Mouse (Mus musculus): ENCODE measurements around the gene Gm20481. TPM values are rescaled to one million over a fixed set of nuclear protein-coding genes. Genes with fewer than 3 reads are reported as not detected.
"Not testable (repeated sequence)": the region's sequence is repeated elsewhere in the genome, so short reads cannot be mapped to it uniquely, and the experiment has no call there.

Gm20481 gene
- polyA plus RNA-seq, 1 experiment, result not detected

GRCm38 (mm10) chr17:34959130-34959778 is 10.5 kb upstream of the Gm20481 start, which contains the start of gene Hspa1b:
TSS of gene Hspa1b (minus strand) at chr17:34959238.
- not testable (repeated sequence) for H3K79me2 ChIP-seq (ENCODE audit: control insufficient read depth, insufficient read depth); H3K27me3 ChIP-seq (ENCODE audit: control insufficient read depth, insufficient read depth, insufficient read length); H3K36me3 ChIP-seq (ENCODE audit: control insufficient read depth, insufficient read depth)
- Histone ChIP-seq H3ac (ENCODE audit: control insufficient read depth, insufficient read length) (peak within 1 kb of the TSS; percentile 30), H3K4me3 (peak within 1 kb of the TSS; percentile 40), H3K4me2 (ENCODE audit: low read depth) (peak within 1 kb of the TSS; percentile 91)
- TF ChIP-seq POLR2A (IDR thresholded peaks at IDR 0.05; ENCODE audit: insufficient read length, low read depth) (peak; percentile 72), POLR2AphosphoS2 (IDR thresholded peaks at IDR 0.05; ENCODE audit: insufficient read length, low read depth) (peak; percentile 85)

GRCm38 (mm10) chr17:34959881-34960515 is 9.7 kb upstream of the Gm20481 start:
- TF ChIP-seq SRF (IDR thresholded peaks at IDR 0.05; ENCODE audit: control insufficient read depth, insufficient read length, low read depth) (no peak), POLR2A (IDR thresholded peaks at IDR 0.05; ENCODE audit: insufficient read length, low read depth) (peak; percentile 7), POLR2AphosphoS2 (IDR thresholded peaks at IDR 0.05; ENCODE audit: insufficient read length, low read depth) (no peak)
- Histone ChIP-seq H3K36me3 (ENCODE audit: control insufficient read depth, insufficient read depth) (no peaks in the 10 kb centered on the region), H3ac (ENCODE audit: control insufficient read depth, insufficient read length) (peak overlapping the region; percentile 30), H3K79me2 (ENCODE audit: control insufficient read depth, insufficient read depth) (no peaks in the 10 kb centered on the region), H3K4me3 (peak overlapping the region; percentile 40), H3K4me2 (ENCODE audit: low read depth) (peak overlapping the region; percentile 91), H3K27me3 (ENCODE audit: control insufficient read depth, insufficient read depth, insufficient read length) (no peaks in the 10 kb centered on the region)

GRCm38 (mm10) chr17:34960702-34961493 is 8.8 kb upstream of the Gm20481 start:
- Histone ChIP-seq H3K4me2 (ENCODE audit: low read depth) (peak overlapping the region; percentile 91), H3K36me3 (ENCODE audit: control insufficient read depth, insufficient read depth) (no peaks in the 10 kb centered on the region), H3K4me3 (peak overlapping the region; percentile 40), H3K79me2 (ENCODE audit: control insufficient read depth, insufficient read depth) (no peaks in the 10 kb centered on the region), H3ac (ENCODE audit: control insufficient read depth, insufficient read length) (no peak overlapping the region), H3K27me3 (ENCODE audit: control insufficient read depth, insufficient read depth, insufficient read length) (no peaks in the 10 kb centered on the region)
- no peak for TF ChIP-seq TCF12 (IDR thresholded peaks at IDR 0.05; ENCODE audit: insufficient read depth, poor library complexity, severe bottlenecking)
- TF ChIP-seq MYOD1 (IDR thresholded peaks at IDR 0.05; ENCODE audit: control insufficient read depth in 1 of 3, insufficient read length in 2 of 3, low read depth in 2 of 3), result no peak
- TF ChIP-seq USF1 (IDR thresholded peaks at IDR 0.05; ENCODE audit: low read depth), result no peak
- TF ChIP-seq E2F4 (IDR thresholded peaks at IDR 0.05; ENCODE audit: insufficient read depth), result no peak
- no peak for TF ChIP-seq MAX (IDR thresholded peaks at IDR 0.05; ENCODE audit: low read depth)
- TF ChIP-seq TCF3 (IDR thresholded peaks at IDR 0.05; ENCODE audit: insufficient read length, low read depth), result no peak
- no peak for TF ChIP-seq POLR2AphosphoS2 (IDR thresholded peaks at IDR 0.05; ENCODE audit: insufficient read length, low read depth)
- TF ChIP-seq CEBPB (IDR thresholded peaks at IDR 0.05; ENCODE audit: insufficient read depth, poor library complexity, severe bottlenecking), result no peak
- no peak for TF ChIP-seq REST (IDR thresholded peaks at IDR 0.05; ENCODE audit: insufficient read depth, insufficient read length)
- no peak for TF ChIP-seq MYOG (IDR thresholded peaks at IDR 0.05; ENCODE audit: control insufficient read depth in 1 of 3, insufficient read depth in 1 of 3, insufficient read length in 2 of 3, low read depth in 2 of 3)
- TF ChIP-seq SRF (IDR thresholded peaks at IDR 0.05; ENCODE audit: control insufficient read depth, insufficient read length, low read depth), result no peak
- no peak for TF ChIP-seq POLR2A (IDR thresholded peaks at IDR 0.05; ENCODE audit: insufficient read length, low read depth)

GRCm38 (mm10) chr17:34962125-34962524 is 7.6 kb upstream of the Gm20481 start:
- Histone ChIP-seq H3ac (ENCODE audit: control insufficient read depth, insufficient read length) (no peak overlapping the region), H3K36me3 (ENCODE audit: control insufficient read depth, insufficient read depth) (no peaks in the 10 kb centered on the region), H3K79me2 (ENCODE audit: control insufficient read depth, insufficient read depth) (no peaks in the 10 kb centered on the region), H3K4me3 (no peak overlapping the region), H3K27me3 (ENCODE audit: control insufficient read depth, insufficient read depth, insufficient read length) (no peaks in the 10 kb centered on the region), H3K4me2 (ENCODE audit: low read depth) (peak overlapping the region; percentile 27)
- TF ChIP-seq POLR2AphosphoS2 (IDR thresholded peaks at IDR 0.05; ENCODE audit: insufficient read length, low read depth), result no peak

- Histone ChIP-seq H3K36me3 (ENCODE audit: control insufficient read depth, insufficient read depth) (no peaks in the 10 kb centered on the region), H3K4me2 (ENCODE audit: low read depth) (no peak overlapping the region), H3K27me3 (ENCODE audit: control insufficient read depth, insufficient read depth, insufficient read length) (no peaks in the 10 kb centered on the region), H3K79me2 (ENCODE audit: control insufficient read depth, insufficient read depth) (no peaks in the 10 kb centered on the region), H3K4me3 (no peak overlapping the region), H3ac (ENCODE audit: control insufficient read depth, insufficient read length) (no peak overlapping the region)
- TF ChIP-seq MYOG (IDR thresholded peaks at IDR 0.05; ENCODE audit: control insufficient read depth in 1 of 3, insufficient read depth in 1 of 3, insufficient read length in 2 of 3, low read depth in 2 of 3) (no peak), CEBPB (IDR thresholded peaks at IDR 0.05; ENCODE audit: insufficient read depth, poor library complexity, severe bottlenecking) (no peak), TCF3 (IDR thresholded peaks at IDR 0.05; ENCODE audit: insufficient read length, low read depth) (no peak), TCF12 (IDR thresholded peaks at IDR 0.05; ENCODE audit: insufficient read depth, poor library complexity, severe bottlenecking) (no peak), E2F4 (IDR thresholded peaks at IDR 0.05; ENCODE audit: insufficient read depth) (no peak), REST (IDR thresholded peaks at IDR 0.05; ENCODE audit: insufficient read depth, insufficient read length) (no peak), SRF (IDR thresholded peaks at IDR 0.05; ENCODE audit: control insufficient read depth, insufficient read length, low read depth) (no peak), POLR2AphosphoS2 (IDR thresholded peaks at IDR 0.05; ENCODE audit: insufficient read length, low read depth) (no peak), USF1 (IDR thresholded peaks at IDR 0.05; ENCODE audit: low read depth) (no peak), MYOD1 (IDR thresholded peaks at IDR 0.05; ENCODE audit: control insufficient read depth in 1 of 3, insufficient read length in 2 of 3, low read depth in 2 of 3) (no peak), MAX (IDR thresholded peaks at IDR 0.05; ENCODE audit: low read depth) (no peak), POLR2A (IDR thresholded peaks at IDR 0.05; ENCODE audit: insufficient read length, low read depth) (no peak)
These were observed 6.9 kb upstream of the Gm20481 start for GRCm38 (mm10) chr17:34962841-34963240.

All from myocyte (in vitro differentiated cells).